Mouse (Mus musculus) C2C12 (cell line): ENCODE measurements around the gene Etv6. TPM values are rescaled to one million over a fixed set of nuclear protein-coding genes. Genes with fewer than 3 reads are reported as not detected.

ENCODE experiments used
- H3K27me3 ChIP-seq: one replicate; pipeline ENCODE4 v1.6.1; 2011; ENCODE audit not compliant: control insufficient read depth, insufficient read depth, insufficient read length
- H3K36me3 ChIP-seq: one replicate; pipeline ENCODE4 v1.6.1; 2011; ENCODE audit not compliant: control insufficient read depth, insufficient read depth
- H3K4me3 ChIP-seq: one replicate; pipeline ENCODE4 v1.5.1; 2011; ENCODE audit warnings: mild to moderate bottlenecking, control low read depth; ENCODE audit not compliant: poor library complexity, insufficient read depth, severe bottlenecking
- H3K79me2 ChIP-seq: one replicate; pipeline ENCODE4 v1.6.1; 2011; ENCODE audit not compliant: control insufficient read depth, insufficient read depth
- H3K79me3 ChIP-seq: one replicate; pipeline ENCODE4 v1.6.1; 2011; ENCODE audit warnings: low read depth, control low read depth
- H3ac ChIP-seq: one replicate; pipeline ENCODE3; 2011; ENCODE audit warnings: low read depth; ENCODE audit not compliant: control insufficient read depth, insufficient read length
- CEBPB ChIP-seq: IDR thresholded peaks from one replicate; pipeline ENCODE4 v1.6.1; 2011; ENCODE audit warnings: low read depth, mild to moderate bottlenecking, control low read depth, moderate library complexity
- CTCF ChIP-seq: IDR thresholded peaks from one replicate; pipeline ENCODE4 v1.5.1; 2011; ENCODE audit not compliant: control insufficient read depth, insufficient read depth, insufficient read length
- FOSL1 ChIP-seq: IDR thresholded peaks from one replicate; pipeline ENCODE4 v1.8.0; 2011; ENCODE audit warnings: mild to moderate bottlenecking, low read length; ENCODE audit not compliant: poor library complexity, insufficient read depth, severe bottlenecking
- MAX ChIP-seq: IDR thresholded peaks from one replicate; pipeline ENCODE4 v1.6.1; 2011; ENCODE audit warnings: mild to moderate bottlenecking, control low read depth
- MYOD1 ChIP-seq: IDR thresholded peaks from one replicate; pipeline ENCODE4 v1.6.1; 2011; ENCODE audit warnings: low read depth; ENCODE audit not compliant: control insufficient read depth, insufficient read length
- MYOG ChIP-seq: IDR thresholded peaks from one replicate; pipeline ENCODE4 v1.6.1; 2011; ENCODE audit not compliant: control insufficient read depth, insufficient read length; ENCODE audit errors: extremely low read depth
- USF1 ChIP-seq: IDR thresholded peaks from one replicate; pipeline ENCODE4 v1.6.1; 2011; ENCODE audit warnings: low read depth, mild to moderate bottlenecking, control low read depth, moderate library complexity
- polyA plus RNA-seq: library from polyadenylated mRNA; unstranded; fragments of >200 nt; fragmentation: generic; extraction: Trizol; gene quantifications from one replicate; pipeline ENCODE4 v1.2.1, GENCODE M21; 2012; ENCODE audit warnings: missing spikeins

Etv6 gene
- polyA plus RNA-seq, 1 experiment = 8.5 TPM

- TF ChIP-seq CTCF (no peak), CEBPB (no peak), FOSL1 (no peak), MYOG (no peak), USF1 (no peak), MYOD1 (no peak), MAX (no peak)
- Histone ChIP-seq H3ac (no peak overlapping the region), H3K79me3 (peaks cover 7% of the 10 kb centered on the region), H3K79me2 (peaks cover 37% of the 10 kb centered on the region), H3K36me3 (peaks cover 6% of the 10 kb centered on the region), H3K4me3 (no peak overlapping the region), H3K27me3 (no peaks in the 10 kb centered on the region)
Measured at GRCm38 (mm10) chr6:134152539-134152938, 117.0 kb downstream of the Etv6 start.

GRCm38 (mm10) chr6:134154746-134155145 lies 119.2 kb downstream of the Etv6 start:
- no peak for TF ChIP-seq CEBPB
- TF ChIP-seq MYOG = no peak
- no peak overlapping the region for H3K4me3 ChIP-seq
- H3K36me3 ChIP-seq = peaks cover 6% of the 10 kb centered on the region
- H3K79me2 ChIP-seq = peaks cover 21% of the 10 kb centered on the region
- H3K27me3 ChIP-seq = no peaks in the 10 kb centered on the region
- H3ac ChIP-seq = no peak overlapping the region
- H3K79me3 ChIP-seq = peaks cover 4% of the 10 kb centered on the region

GRCm38 (mm10) chr6:134155900-134156623 lies 120.6 kb downstream of the Etv6 start:
- Histone ChIP-seq H3K27me3 (no peaks in the 10 kb centered on the region), H3K4me3 (no peak overlapping the region), H3ac (no peak overlapping the region), H3K79me3 (peaks cover 4% of the 10 kb centered on the region), H3K79me2 (peaks cover 21% of the 10 kb centered on the region), H3K36me3 (peaks cover 6% of the 10 kb centered on the region)
- TF ChIP-seq CTCF (no peak), CEBPB (no peak), MYOD1 (no peak), MYOG (no peak), MAX (no peak), USF1 (no peak), FOSL1 (no peak)

- no peaks in the 10 kb centered on the region for H3K36me3 ChIP-seq
- no peak overlapping the region for H3K4me3 ChIP-seq
- TF ChIP-seq MYOG = no peak
- TF ChIP-seq FOSL1 = no peak
- no peak for TF ChIP-seq CTCF
- no peak for TF ChIP-seq MAX
- no peak for TF ChIP-seq CEBPB
- no peak for TF ChIP-seq MYOD1
- no peak for TF ChIP-seq USF1
- peaks cover 9% of the 10 kb centered on the region for H3K79me2 ChIP-seq
- peaks cover 2% of the 10 kb centered on the region for H3K79me3 ChIP-seq
- H3ac ChIP-seq = no peak overlapping the region
- H3K27me3 ChIP-seq = no peaks in the 10 kb centered on the region
Measured at GRCm38 (mm10) chr6:134157533-134158115, 122.1 kb downstream of the Etv6 start.

GRCm38 (mm10) chr6:134158201-134158600 lies 122.7 kb downstream of the Etv6 start:
- Histone ChIP-seq H3K79me2 (peaks cover 4% of the 10 kb centered on the region), H3K36me3 (no peaks in the 10 kb centered on the region), H3K4me3 (no peak overlapping the region), H3ac (no peak overlapping the region), H3K79me3 (peaks cover 2% of the 10 kb centered on the region), H3K27me3 (no peaks in the 10 kb centered on the region)
- no peak for TF ChIP-seq CTCF
- no peak for TF ChIP-seq MYOG
- no peak for TF ChIP-seq MYOD1
- no peak for TF ChIP-seq CEBPB
- TF ChIP-seq FOSL1 = no peak
- TF ChIP-seq MAX = no peak
- TF ChIP-seq USF1 = no peak

- TF ChIP-seq MYOD1 = no peak
- no peak for TF ChIP-seq CEBPB
- Histone ChIP-seq H3K4me3 (no peak overlapping the region), H3K79me2 (no peaks in the 10 kb centered on the region), H3K79me3 (peaks cover under 1% of the 10 kb centered on the region), H3K36me3 (no peaks in the 10 kb centered on the region), H3K27me3 (no peaks in the 10 kb centered on the region), H3ac (no peak overlapping the region)
Measured at GRCm38 (mm10) chr6:134159672-134160071, 124.2 kb downstream of the Etv6 start.
